Mouse (Mus musculus) Patski (cell line): ENCODE data around the gene Galnt18. TPM values are rescaled to one million over a fixed set of nuclear protein-coding genes. Genes with fewer than 3 reads are reported as not detected.

Experiments used
- ATAC-seq: fragments of 100-300 bp; one replicate; pipeline ENCODE4 v1.8.0; 2021
- CTCF ChIA-PET: fragments of 350-600 bp; sonication (Branson Sonifier 250); formaldehyde crosslinking; loops from one replicate; lab custom pipeline; 2022; ENCODE audit warnings: inconsistent platforms; lab: Charles Lee
- POLR2A ChIA-PET: fragments of 350-600 bp; sonication (Branson Sonifier 250); formaldehyde crosslinking; loops from one replicate; lab custom pipeline; 2022; ENCODE audit warnings: antibody characterized with exemption, inconsistent platforms; lab: Charles Lee
- DNase-seq: peaks from one replicate; pipeline ENCODE4 v3.0.0-alpha.2; 2011; ENCODE audit warnings: low read depth, low spot score
- H3K27me3 ChIP-seq: fragments of 371-371 bp; one replicate; pipeline ENCODE4 v1.5.1; 2021
- CTCF ChIP-seq: fragments of 100-300 bp; IDR thresholded peaks from one replicate; pipeline ENCODE4 v1.5.1; 2021
- in situ Hi-C: fragments of 300-500 bp; cut with MboI; formaldehyde crosslinking; loops from 3 replicates; pipeline ENCODE4 v1.11.1; 2018; ENCODE audit warnings: low pct_unique_long_range_greater_than_20kb, mixed read lengths
- polyA plus RNA-seq: library from polyadenylated mRNA; unstranded; gene quantifications from one replicate; pipeline ENCODE4 v1.2.3, GENCODE M21; 2021

The Galnt18 gene
- polyA plus RNA-seq, 1 experiment from 2014 or later: 6.1 TPM

DNA sequence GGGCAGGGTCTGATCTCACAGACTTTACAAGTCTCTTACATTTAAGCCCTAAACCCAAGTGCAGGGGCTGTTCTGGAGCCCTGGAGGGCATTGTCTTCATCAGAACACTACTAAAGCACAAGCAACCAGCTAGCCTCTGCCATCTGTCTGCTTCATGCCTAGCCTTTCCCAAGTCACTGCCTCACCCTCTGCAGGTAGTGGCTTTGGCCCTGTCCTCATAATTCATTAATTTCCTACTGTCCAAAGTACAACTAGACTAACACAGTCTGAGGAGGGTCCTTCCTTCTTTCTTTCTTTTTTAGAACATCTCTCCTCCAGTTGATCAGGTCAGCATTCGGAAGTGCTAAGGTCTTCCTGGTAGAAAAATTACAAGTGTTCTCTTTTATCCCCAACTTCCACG, 2.6 kb downstream of the Galnt18 start:
- CTCF ChIA-PET: no interaction called here
- POLR2A ChIA-PET: no interaction called here
- in situ Hi-C loops: loop anchor here (25.0 kb wide), 1 partner anchor 585 kb away; no protein-coding TSS in a partner anchor
- no peak for TF ChIP-seq CTCF
- ATAC-seq (no peak), DNase-seq (no peak)
- H3K27me3 ChIP-seq: no peaks in the 10 kb centered on the region

- CTCF ChIA-PET: no interaction called here
- POLR2A ChIA-PET: no interaction called here
- in situ Hi-C loops: loop anchor here (25.0 kb wide), 1 partner anchor 586 kb away; no protein-coding TSS in a partner anchor
- DNase-seq (no peak), ATAC-seq (no peak)
- TF ChIP-seq CTCF: no peak
- H3K27me3 ChIP-seq: no peaks in the 10 kb centered on the region
These were observed 3.6 kb downstream of the Galnt18 start for GRCm38 (mm10) chr7:111776160-111776559.

- POLR2A ChIA-PET: no interaction called here
- H3K27me3 ChIP-seq: no peaks in the 10 kb centered on the region
- CTCF ChIA-PET: no interaction called here
- ATAC-seq (no peak), DNase-seq (no peak)
- in situ Hi-C loops: no loop called here
- no peak for TF ChIP-seq CTCF
These were observed 7.4 kb downstream of the Galnt18 start for GRCm38 (mm10) chr7:111772398-111772797.

DNA sequence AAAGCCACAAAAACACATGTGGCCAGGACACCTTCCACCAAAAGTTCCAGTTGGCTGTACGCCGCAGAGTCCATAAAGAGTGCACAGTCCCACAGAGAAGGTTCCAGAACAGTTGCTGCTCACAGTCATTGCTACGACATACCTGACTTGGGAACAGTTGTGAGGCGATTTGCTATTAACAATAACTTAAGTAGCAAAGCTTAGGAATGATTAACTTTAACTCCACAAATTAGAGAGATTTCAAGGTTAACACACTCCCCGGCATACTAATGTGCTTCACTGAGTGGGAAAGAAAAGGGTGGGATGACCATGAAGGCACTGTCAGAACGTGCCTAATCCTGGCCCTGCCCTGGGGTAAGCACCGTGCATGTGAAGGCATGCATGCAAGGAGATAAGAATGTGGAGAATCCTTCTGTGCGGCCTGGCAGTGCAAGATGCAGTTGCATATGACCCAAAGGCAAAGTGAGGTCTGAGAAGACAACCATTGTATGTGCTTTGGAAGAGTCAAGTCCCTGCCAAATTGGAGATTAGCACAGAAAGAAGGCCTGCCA, 8.5 kb downstream of the Galnt18 start:
- peak; percentile 77 for DNase-seq
- ChIA-PET CTCF (interaction anchor here (1.0 kb wide), 1 partner anchor 19 kb away, joined by 3 read pairs; no protein-coding TSS in a partner anchor), POLR2A (interaction anchor here (0.6 kb wide), 1 partner anchor 549 kb away, joined by 3 read pairs; no protein-coding TSS in a partner anchor)
- ATAC-seq: peak; percentile 92
- no peak for TF ChIP-seq CTCF
- in situ Hi-C loops: no loop called here
- H3K27me3 ChIP-seq: no peaks in the 10 kb centered on the region

DNA sequence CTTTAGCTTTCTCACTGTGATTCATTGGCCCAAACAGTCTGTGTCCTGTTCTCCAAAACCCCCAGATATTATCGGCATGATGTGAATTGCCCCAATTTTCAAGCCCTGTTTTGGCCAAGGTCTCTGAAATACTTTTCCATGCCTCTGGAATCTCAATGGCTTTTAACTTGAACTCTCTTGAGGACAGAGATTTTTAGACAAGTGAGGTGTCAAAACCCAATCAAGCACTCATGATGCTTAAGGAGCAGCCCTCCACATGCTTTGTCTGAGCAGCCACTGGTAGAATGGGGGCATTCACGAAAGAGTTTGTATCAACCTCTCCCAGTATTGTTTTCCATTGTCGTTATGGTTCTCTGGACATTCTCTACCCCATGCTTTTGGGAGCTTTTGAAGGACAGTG, 9.2 kb downstream of the Galnt18 start:
- in situ Hi-C loops: no loop called here
- ChIA-PET CTCF (interaction anchor here (1.0 kb wide), 1 partner anchor 18 kb away, joined by 3 read pairs; no protein-coding TSS in a partner anchor), POLR2A (interaction anchor here (0.5 to 0.6 kb wide), 2 partner anchors 241 to 548 kb away, joined by 3 read pairs; no protein-coding TSS in a partner anchor)
- H3K27me3 ChIP-seq: no peaks in the 10 kb centered on the region
- no peak for TF ChIP-seq CTCF
- ATAC-seq: no peak
- no peak for DNase-seq

GRCm38 (mm10) chr7:111766145-111766767, 13.5 kb downstream of the Galnt18 start:
- CTCF ChIA-PET: no interaction called here
- in situ Hi-C loops: no loop called here
- no peaks in the 10 kb centered on the region for H3K27me3 ChIP-seq
- POLR2A ChIA-PET: no interaction called here
- DNase-seq (no peak), ATAC-seq (no peak)
- no peak for TF ChIP-seq CTCF

DNA sequence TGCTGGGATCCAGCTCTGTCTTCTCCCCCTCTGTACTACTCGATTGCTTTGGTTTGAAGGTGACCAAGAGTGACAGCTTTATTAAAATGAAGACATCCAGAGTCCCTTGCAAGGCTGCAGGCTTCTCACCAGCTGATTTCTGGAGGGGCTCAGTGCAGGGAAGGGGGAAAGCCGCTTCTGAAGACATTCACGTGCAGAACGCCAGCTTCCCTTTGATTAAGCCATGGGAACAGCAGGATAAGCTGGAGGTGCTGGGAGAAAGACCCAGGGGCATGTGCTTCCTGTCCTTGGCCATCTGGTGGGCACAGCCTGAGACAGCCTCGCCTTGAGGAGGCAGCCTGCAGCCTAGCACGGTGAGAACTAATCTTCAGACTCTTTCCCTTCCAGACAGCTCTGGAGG, 17.0 kb downstream of the Galnt18 start:
- no peaks in the 10 kb centered on the region for H3K27me3 ChIP-seq
- in situ Hi-C loops: no loop called here
- ATAC-seq: no peak

GRCm38 (mm10) chr7:111748571-111749071, 31.2 kb downstream of the Galnt18 start:
- no peak for ATAC-seq
- TF ChIP-seq CTCF: no peak

More for the DNA sequence above, 17.0 kb downstream of the Galnt18 start:
- no peak for TF ChIP-seq CTCF
- DNase-seq: no peak
- CTCF ChIA-PET: no interaction called here
- POLR2A ChIA-PET: no interaction called here

DNA sequence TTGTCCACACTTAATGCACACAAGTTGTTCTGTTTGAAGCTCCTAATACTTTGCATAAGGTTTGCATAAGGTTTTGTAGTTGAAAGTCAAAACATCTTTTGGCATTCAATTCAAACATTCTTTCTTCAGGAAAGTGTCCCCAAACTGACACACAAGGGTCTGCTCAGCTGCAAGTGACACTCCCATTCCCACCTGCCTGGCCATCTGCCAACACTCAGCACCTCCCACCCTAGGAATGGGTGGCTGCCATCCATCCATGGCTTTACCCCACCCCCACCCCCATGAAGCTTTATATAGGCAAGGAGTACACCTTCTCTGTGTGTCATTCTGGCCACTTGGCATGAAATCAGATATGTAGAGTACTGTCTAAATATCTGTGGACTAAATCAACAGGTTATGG, 35.0 kb downstream of the Galnt18 start:
- POLR2A ChIA-PET: no interaction called here
- CTCF ChIA-PET: no interaction called here
- TF ChIP-seq CTCF: no peak
- no peak for ATAC-seq
- DNase-seq: no peak
- no peaks in the 10 kb centered on the region for H3K27me3 ChIP-seq
- in situ Hi-C loops: no loop called here

More at GRCm38 (mm10) chr7:111748571-111749071, 31.2 kb downstream of the Galnt18 start:
- POLR2A ChIA-PET: no interaction called here
- no peak for DNase-seq
- in situ Hi-C loops: no loop called here
- no peaks in the 10 kb centered on the region for H3K27me3 ChIP-seq
- CTCF ChIA-PET: no interaction called here

- no peaks in the 10 kb centered on the region for H3K27me3 ChIP-seq
- in situ Hi-C loops: no loop called here
- no peak for TF ChIP-seq CTCF
- ChIA-PET POLR2A (no interaction called here), CTCF (no interaction called here)
- ATAC-seq (no peak), DNase-seq (no peak)
These were observed 38.2 kb downstream of the Galnt18 start for GRCm38 (mm10) chr7:111741595-111741994.

DNA sequence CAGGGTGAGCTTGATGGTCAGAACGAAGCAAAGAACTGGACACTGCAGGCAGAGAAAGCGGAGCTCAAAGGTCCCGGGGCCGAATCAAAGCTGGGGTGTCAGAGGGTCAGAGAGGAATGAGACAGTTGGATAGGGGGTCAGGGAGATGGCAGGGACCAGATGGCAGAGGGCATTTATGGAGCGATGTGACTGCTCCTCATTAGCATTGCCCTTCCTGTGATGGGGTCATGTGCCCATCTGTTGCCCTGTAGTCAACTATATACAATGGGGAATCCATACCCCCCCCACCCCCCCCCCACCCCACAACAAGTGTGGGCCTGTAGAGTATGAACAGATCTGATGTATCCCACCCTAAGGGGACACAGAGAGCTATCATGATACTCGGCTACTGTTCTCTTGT, 39.7 kb downstream of the Galnt18 start:
- no peak for TF ChIP-seq CTCF
- H3K27me3 ChIP-seq: no peaks in the 10 kb centered on the region
- ChIA-PET CTCF (no interaction called here), POLR2A (no interaction called here)
- DNase-seq (no peak), ATAC-seq (no peak)
- in situ Hi-C loops: no loop called here
